Mouse (Mus musculus) ES-E14 (cell line): ENCODE measurements around the gene Padi2.

ENCODE experiments used
- CHD2 ChIP-seq: IDR thresholded peaks from 2 replicates; pipeline ENCODE4 v1.6.1; 2014; ENCODE audit warnings: mild to moderate bottlenecking, low read depth, low read length, inconsistent platforms
- ZNF384 ChIP-seq: IDR thresholded peaks from 2 replicates; pipeline ENCODE4 v1.6.1; 2012; ENCODE audit warnings: low read depth, low read length, inconsistent platforms

- TF ChIP-seq ZNF384 (no peak), CHD2 (no peak)
Observed at GRCm38 (mm10) chr4:140967386-140968159, 61.4 kb downstream of the Padi2 start.
